Mouse (Mus musculus) spleen, adult 2 months (tissue): ENCODE results near the gene Per1.

Source experiments
- CTCF ChIP-seq: fragments of 200-500 bp; IDR thresholded peaks from 2 replicates; pipeline ENCODE4 v1.5.1; 2011; ENCODE audit warnings: mild to moderate bottlenecking, inconsistent platforms; ENCODE audit not compliant: insufficient read depth, insufficient read length, insufficient replicate concordance; ENCODE audit errors: extremely low read depth
- POLR2A ChIP-seq: fragments of 200-500 bp; IDR thresholded peaks from 2 replicates; pipeline ENCODE4 v1.6.1; 2011; ENCODE audit warnings: low read depth, low read length, inconsistent platforms

DNA sequence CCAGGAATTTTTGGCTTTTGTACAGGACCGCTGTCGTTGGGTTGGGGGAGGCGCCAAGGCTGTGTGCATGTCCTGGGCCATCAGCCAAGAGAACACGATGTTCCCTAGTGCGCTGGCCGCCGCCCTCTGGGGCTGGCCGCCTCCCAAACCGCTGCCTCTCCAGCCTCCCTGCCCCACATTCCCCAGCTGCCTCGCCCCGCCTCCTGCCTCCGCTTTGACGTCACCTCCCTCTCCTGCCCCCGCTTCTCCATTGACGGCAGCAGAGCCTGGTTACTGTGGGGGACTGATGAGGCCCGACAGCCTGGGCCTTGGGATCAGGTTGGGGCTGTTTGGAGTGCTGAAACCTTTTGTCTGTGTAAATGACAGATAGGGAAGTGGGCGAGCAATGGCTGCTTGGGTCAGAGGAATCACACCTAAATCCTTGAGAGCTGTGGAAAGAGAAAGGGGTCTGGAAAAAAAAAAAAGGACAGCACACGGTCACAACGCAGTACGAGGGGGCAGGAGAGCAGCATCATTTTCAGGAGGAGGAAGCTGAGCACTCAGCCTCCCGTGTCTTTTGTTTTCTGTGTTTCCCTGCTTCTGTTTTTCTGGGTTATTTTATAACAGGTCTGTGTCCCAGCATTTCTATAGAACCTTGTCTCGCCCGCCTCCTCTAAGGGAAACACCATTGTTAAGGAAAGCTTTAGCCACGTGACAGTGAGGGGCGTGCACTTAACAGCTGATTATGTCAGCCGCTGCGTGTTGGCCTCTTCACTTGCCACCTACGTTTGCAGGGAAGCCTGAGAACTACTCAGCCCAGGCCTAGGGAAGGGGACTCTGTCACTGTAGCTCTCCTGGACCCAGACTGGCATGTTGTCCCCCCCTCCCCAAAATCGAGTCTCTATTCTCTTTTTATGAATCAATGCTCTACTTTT is 2.2 kb downstream of the Per1 start:
- no peak for TF ChIP-seq CTCF
- TF ChIP-seq POLR2A, result peak; percentile 16; the same call in 1 of the 2 replicates
